Mouse (Mus musculus) embryo, embryonic 10 days (tissue): ENCODE data around the gene Gm20917.
"Not testable (repeated sequence)": the region's sequence is repeated elsewhere in the genome, so short reads cannot be mapped to it uniquely, and the experiment has no call there.

Experiments used
- DNase-seq: peaks from one replicate; pipeline ENCODE4 v3.0.0-alpha.2; 2015; ENCODE audit warnings: low spot score

Gene Gm20917

GRCm38 (mm10) chrY:79151022-79151421 lies at the start of gene Gm20917:
Gene Gm20917 (minus strand): TSS chrY:79151122.
- not testable (repeated sequence) for DNase-seq
